Mouse (Mus musculus): ENCODE measurements around the gene Ssu72. TPM values are rescaled to one million over a fixed set of nuclear protein-coding genes. Genes with fewer than 3 reads are reported as not detected.
A peak's percentile ranks its signal among the peaks of the same experiment; 100 is the strongest.

Ssu72 gene
- polyA plus RNA-seq, 1 experiment from 2014 or later: 145 TPM

DNA sequence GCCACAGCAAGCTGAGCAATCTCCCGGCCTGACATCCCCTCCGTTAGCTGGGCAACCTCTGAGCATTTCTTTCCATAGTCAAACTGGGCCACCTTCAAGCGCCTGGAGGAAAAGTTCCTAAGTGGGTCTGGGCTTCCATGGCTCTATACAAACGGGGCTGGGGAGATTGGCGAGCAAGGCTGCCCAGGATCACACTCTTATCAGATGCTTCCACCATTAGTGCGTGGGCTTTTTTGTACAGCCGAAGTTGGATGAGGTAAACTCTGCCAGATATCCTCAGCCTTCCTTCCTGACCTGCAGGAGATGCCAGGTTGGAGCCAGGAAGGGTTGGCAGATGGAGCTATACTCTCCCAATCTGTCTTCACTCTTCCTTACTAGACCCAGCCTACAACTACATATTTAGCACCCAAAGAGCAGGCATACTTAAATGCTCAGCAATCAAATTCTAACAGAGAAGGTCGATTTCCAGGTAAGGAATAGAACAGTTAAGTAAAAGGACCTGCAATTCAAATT lies 41.5 kb downstream of the Ssu72 start:
- 87% methylated on average over 8 of the region's 8 CpGs for WGBS
- H3K36me3 ChIP-seq (ENCODE audit: control insufficient read depth, insufficient read depth, low read length): peaks cover 82% of the 10 kb centered on the region
- H3K9me3 ChIP-seq (ENCODE audit: control insufficient read depth, low read depth, low read length): no peaks in the 10 kb centered on the region
- no peaks in the 10 kb centered on the region for H3K27me3 ChIP-seq (ENCODE audit: control insufficient read depth, insufficient read depth, low read length)
- H3K4me1 ChIP-seq (ENCODE audit: control insufficient read depth, insufficient read depth, low read length): no peaks in the 10 kb centered on the region
- no peak overlapping the region for H3K27ac ChIP-seq (ENCODE audit: low read length)
- no peak overlapping the region for H3K4me2 ChIP-seq (replicated peaks; ENCODE audit: low read depth, low read length)
- no peak overlapping the region for H3K4me3 ChIP-seq (ENCODE audit: low read depth, low read length)
- no peak for ATAC-seq (ENCODE audit: insufficient number of reproducible peaks, insufficient read depth, low FRiP score, low read depth)
- H3K9ac ChIP-seq (replicated peaks; ENCODE audit: low read depth, low read length): no peak overlapping the region

GRCm38 (mm10) chr4:155746575-155747490 lies 42.2 kb downstream of the Ssu72 start:
- Histone ChIP-seq H3K4me3 (ENCODE audit: low read depth, low read length) (no peak overlapping the region), H3K9me3 (ENCODE audit: control insufficient read depth, low read depth, low read length) (no peaks in the 10 kb centered on the region), H3K9ac (replicated peaks; ENCODE audit: low read depth, low read length) (no peak overlapping the region), H3K4me1 (ENCODE audit: control insufficient read depth, insufficient read depth, low read length) (no peaks in the 10 kb centered on the region), H3K27me3 (ENCODE audit: control insufficient read depth, insufficient read depth, low read length) (no peaks in the 10 kb centered on the region), H3K27ac (ENCODE audit: low read length) (no peak overlapping the region), H3K36me3 (ENCODE audit: control insufficient read depth, insufficient read depth, low read length) (peaks cover 82% of the 10 kb centered on the region), H3K4me2 (replicated peaks; ENCODE audit: low read depth, low read length) (no peak overlapping the region)
- WGBS: 87% methylated on average over 17 of the region's 17 CpGs
- no peak for ATAC-seq (ENCODE audit: insufficient number of reproducible peaks, insufficient read depth, low FRiP score, low read depth)

DNA sequence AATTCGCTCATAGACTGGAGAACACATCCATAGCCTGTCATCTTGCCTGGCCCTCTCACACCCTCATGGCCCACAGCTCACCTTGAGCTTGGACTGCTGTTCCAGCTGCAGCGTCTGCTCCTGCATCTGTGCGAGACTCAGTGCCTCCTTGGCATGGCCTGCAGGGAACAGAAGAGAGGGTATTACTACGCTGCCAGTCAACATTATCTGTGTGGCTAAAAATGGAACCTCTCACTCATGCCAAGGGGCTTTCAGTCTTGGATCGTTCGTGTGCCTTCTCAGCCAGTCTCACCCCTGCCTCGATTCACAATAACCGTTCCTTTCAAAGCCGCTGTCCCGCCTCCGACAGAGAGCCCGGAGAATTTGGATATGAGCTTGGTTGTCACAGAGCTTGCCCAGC lies 52.4 kb downstream of the Ssu72 start:
- no peak overlapping the region for H3K4me2 ChIP-seq (replicated peaks; ENCODE audit: low read depth, low read length)
- H3K4me1 ChIP-seq (ENCODE audit: control insufficient read depth, insufficient read depth, low read length): peaks cover 16% of the 10 kb centered on the region
- no peaks in the 10 kb centered on the region for H3K27me3 ChIP-seq (ENCODE audit: control insufficient read depth, insufficient read depth, low read length)
- no peak overlapping the region for H3K9ac ChIP-seq (replicated peaks; ENCODE audit: low read depth, low read length)
- 92% methylated on average over 12 of the region's 12 CpGs for WGBS
- no peak overlapping the region for H3K4me3 ChIP-seq (ENCODE audit: low read depth, low read length)
- H3K36me3 ChIP-seq (ENCODE audit: control insufficient read depth, insufficient read depth, low read length): peaks cover 48% of the 10 kb centered on the region
- ATAC-seq (ENCODE audit: insufficient number of reproducible peaks, insufficient read depth, low FRiP score, low read depth): no peak
- no peaks in the 10 kb centered on the region for H3K9me3 ChIP-seq (ENCODE audit: control insufficient read depth, low read depth, low read length)
- H3K27ac ChIP-seq (ENCODE audit: low read length): no peak overlapping the region

DNA sequence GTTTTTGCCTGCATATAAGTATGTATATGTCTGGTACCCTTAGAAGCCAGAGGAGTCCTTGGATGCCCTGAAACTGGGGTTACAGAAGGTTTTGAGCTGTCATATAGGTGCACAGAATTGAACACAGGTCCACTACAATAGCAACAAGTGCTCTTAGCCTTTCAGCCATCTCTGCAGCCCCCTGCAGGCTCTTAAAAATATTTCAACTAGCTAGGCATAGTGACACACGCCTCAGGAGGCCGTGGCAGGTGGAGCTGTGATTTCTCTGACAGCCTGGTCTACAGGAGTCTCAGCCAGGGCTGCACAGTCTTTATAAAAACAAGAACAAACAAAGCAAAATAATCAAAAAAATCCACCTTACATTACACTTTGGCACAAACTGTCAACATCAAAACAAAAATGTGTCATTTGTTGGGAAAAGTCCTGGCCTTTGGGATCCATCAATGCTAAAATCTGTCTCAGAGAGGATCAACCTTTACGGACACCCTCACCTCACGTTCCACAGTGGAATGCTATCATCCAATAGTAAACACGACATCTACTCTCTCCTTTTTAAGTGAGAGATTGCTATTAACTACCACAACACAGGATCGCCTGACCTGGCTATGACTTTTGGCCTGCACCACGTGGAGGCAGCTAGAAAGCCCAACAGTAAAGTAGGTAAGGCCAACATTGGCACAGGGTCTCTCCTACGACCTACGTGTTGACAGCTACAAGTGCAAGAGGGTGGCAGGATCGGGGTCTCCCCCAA lies 55.4 kb downstream of the Ssu72 start:
- no peak overlapping the region; the same call in 1 of the 2 replicates for H3K27ac ChIP-seq (ENCODE audit: low read length)
- ATAC-seq (ENCODE audit: insufficient number of reproducible peaks, insufficient read depth, low FRiP score, low read depth): no peak
- peak overlapping the region; percentile 87 for H3K4me3 ChIP-seq (ENCODE audit: low read depth, low read length)
- H3K9ac ChIP-seq (replicated peaks; ENCODE audit: low read depth, low read length): peak overlapping the region; percentile 77
- H3K4me1 ChIP-seq (ENCODE audit: control insufficient read depth, insufficient read depth, low read length): peaks cover 16% of the 10 kb centered on the region
- WGBS: 2% methylated on average over 10 of the region's 10 CpGs
- no peaks in the 10 kb centered on the region for H3K9me3 ChIP-seq (ENCODE audit: control insufficient read depth, low read depth, low read length)
- H3K36me3 ChIP-seq (ENCODE audit: control insufficient read depth, insufficient read depth, low read length): peaks cover 24% of the 10 kb centered on the region
- H3K27me3 ChIP-seq (ENCODE audit: control insufficient read depth, insufficient read depth, low read length): no peaks in the 10 kb centered on the region
- peak overlapping the region; percentile 98 for H3K4me2 ChIP-seq (replicated peaks; ENCODE audit: low read depth, low read length)

DNA sequence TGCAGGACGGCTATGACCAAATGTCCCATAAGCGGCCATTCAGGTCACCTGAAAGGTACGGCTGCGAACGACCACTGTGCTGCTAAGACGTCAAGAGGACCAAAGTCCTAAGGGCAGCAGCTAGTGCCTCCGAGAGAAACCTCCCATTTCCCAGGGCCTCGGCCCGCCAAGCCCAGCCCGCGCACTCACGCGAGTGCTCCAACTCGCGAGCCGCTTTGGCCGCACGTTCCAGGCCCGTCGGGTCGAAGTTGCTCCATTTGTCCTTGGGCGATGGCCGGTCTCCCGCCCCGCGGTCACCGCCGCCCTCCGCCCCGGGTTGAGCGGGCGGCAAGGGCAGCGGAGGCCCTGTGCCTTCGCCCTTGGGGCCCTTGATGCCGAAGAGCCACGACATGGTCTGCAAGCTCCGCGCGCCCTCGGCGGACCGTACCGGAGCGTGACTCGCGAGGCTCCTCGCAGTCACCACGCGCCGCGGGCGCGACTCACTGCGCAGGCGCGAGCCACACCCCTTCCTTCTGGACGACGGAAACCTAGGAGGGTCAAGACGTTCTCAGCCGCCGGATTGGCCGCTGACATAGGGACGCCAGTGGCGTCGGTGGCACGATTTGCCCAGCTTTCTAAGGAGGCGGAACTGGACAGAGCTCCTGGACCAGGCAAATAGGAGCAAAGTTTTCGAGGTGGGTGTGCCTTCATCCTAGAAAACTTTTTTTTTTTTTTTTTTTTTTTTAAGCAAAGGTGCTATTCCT lies 56.2 kb downstream of the Ssu72 start, which contains the start of gene Atad3a:
Gene Atad3a, minus strand, starts transcription at position 481 of the 743 bp plus-strand sequence.
- peaks cover 19% of the 10 kb centered on the region for H3K36me3 ChIP-seq (ENCODE audit: control insufficient read depth, insufficient read depth, low read length)
- peak within 1 kb of the TSS; percentile 98 for H3K4me2 ChIP-seq (replicated peaks; ENCODE audit: low read depth, low read length)
- ATAC-seq (ENCODE audit: insufficient number of reproducible peaks, insufficient read depth, low FRiP score, low read depth): peak; percentile 96
- peak within 1 kb of the TSS; percentile 87 for H3K4me3 ChIP-seq (ENCODE audit: low read depth, low read length)
- H3K9me3 ChIP-seq (ENCODE audit: control insufficient read depth, low read depth, low read length): no peaks in the 10 kb centered on the region
- peaks cover 16% of the 10 kb centered on the region for H3K4me1 ChIP-seq (ENCODE audit: control insufficient read depth, insufficient read depth, low read length)
- H3K27ac ChIP-seq (ENCODE audit: low read length): peak within 1 kb of the TSS; percentile 40
- WGBS: under 1% methylated on average over 68 of the region's 68 CpGs
- peak within 1 kb of the TSS; percentile 77 for H3K9ac ChIP-seq (replicated peaks; ENCODE audit: low read depth, low read length)
- no peaks in the 10 kb centered on the region for H3K27me3 ChIP-seq (ENCODE audit: control insufficient read depth, insufficient read depth, low read length)

GRCm38 (mm10) chr4:155761356-155762099 lies 56.9 kb downstream of the Ssu72 start:
- Histone ChIP-seq H3K36me3 (ENCODE audit: control insufficient read depth, insufficient read depth, low read length) (peaks cover 11% of the 10 kb centered on the region), H3K27ac (ENCODE audit: low read length) (peak overlapping the region; percentile 40), H3K4me3 (ENCODE audit: low read depth, low read length) (peak overlapping the region; percentile 87), H3K9me3 (ENCODE audit: control insufficient read depth, low read depth, low read length) (no peaks in the 10 kb centered on the region), H3K9ac (replicated peaks; ENCODE audit: low read depth, low read length) (peak overlapping the region; percentile 77), H3K4me2 (replicated peaks; ENCODE audit: low read depth, low read length) (peak overlapping the region; percentile 96), H3K4me1 (ENCODE audit: control insufficient read depth, insufficient read depth, low read length) (peaks cover 16% of the 10 kb centered on the region), H3K27me3 (ENCODE audit: control insufficient read depth, insufficient read depth, low read length) (no peaks in the 10 kb centered on the region)
- 2% methylated on average over 28 of the region's 28 CpGs for WGBS
- no peak for ATAC-seq (ENCODE audit: insufficient number of reproducible peaks, insufficient read depth, low FRiP score, low read depth)

DNA sequence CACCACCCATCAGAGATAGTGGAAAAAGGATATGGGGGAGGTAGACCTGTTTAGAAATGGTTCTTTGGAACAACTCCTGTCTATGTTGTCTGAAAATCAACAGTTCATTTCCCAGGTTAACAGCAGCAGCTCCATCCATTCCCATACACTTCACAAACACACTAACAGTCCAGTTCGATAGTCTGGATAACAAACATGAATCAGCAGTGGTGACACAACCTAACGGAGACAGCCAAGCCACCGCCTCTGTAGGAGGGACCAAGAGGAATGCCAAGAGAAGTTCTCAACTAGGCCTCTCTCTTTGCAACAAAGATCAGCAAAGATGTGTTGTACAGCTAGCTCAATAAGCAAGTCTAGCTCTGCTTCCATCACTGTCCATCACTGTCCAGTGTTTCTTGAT lies 57.8 kb downstream of the Ssu72 start:
- Histone ChIP-seq H3K27me3 (ENCODE audit: control insufficient read depth, insufficient read depth, low read length) (no peaks in the 10 kb centered on the region), H3K9me3 (ENCODE audit: control insufficient read depth, low read depth, low read length) (no peaks in the 10 kb centered on the region), H3K4me3 (ENCODE audit: low read depth, low read length) (no peak overlapping the region), H3K36me3 (ENCODE audit: control insufficient read depth, insufficient read depth, low read length) (peaks cover 3% of the 10 kb centered on the region), H3K9ac (replicated peaks; ENCODE audit: low read depth, low read length) (no peak overlapping the region), H3K4me1 (ENCODE audit: control insufficient read depth, insufficient read depth, low read length) (peaks cover 16% of the 10 kb centered on the region), H3K27ac (ENCODE audit: low read length) (no peak overlapping the region), H3K4me2 (replicated peaks; ENCODE audit: low read depth, low read length) (no peak overlapping the region)
- 87% methylated on average over 3 of the region's 3 CpGs for WGBS
- no peak for ATAC-seq (ENCODE audit: insufficient number of reproducible peaks, insufficient read depth, low FRiP score, low read depth)
